Mouse (Mus musculus): ENCODE data around the gene Ptk7. TPM values are rescaled to one million over a fixed set of nuclear protein-coding genes. Genes with fewer than 3 reads are reported as not detected.
"Not testable (repeated sequence)": the region's sequence is repeated elsewhere in the genome, so short reads cannot be mapped to it uniquely, and the experiment has no call there.

Gene Ptk7
- total RNA-seq, 2 experiments from 2014 or later: 9.1 to 9.2 TPM

DNA sequence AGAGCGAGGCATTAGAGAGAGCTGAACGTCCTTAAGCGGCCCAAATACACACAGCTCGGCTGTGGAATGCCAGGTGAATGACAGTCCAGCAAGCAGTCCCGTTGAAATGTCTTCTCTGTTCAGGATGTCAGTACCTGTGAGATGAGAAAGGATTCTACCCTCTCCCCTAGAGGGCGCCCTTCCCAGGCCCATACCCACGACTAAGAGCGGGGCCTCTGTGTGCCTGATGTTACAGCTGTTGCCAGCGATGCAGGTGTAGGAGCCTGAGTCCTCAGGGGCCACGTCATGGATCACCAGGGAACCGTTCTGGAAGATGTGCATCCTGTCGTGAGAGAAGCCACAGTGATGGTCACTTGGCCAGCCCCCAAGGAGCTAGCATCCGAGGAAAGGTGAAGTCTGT lies 53.2 kb downstream of the Ptk7 start:
- peak in 1 of 2 experiments; percentile 34 for DNase-seq
- intact Hi-C loops (cut with DNase I): no loop called here

DNA sequence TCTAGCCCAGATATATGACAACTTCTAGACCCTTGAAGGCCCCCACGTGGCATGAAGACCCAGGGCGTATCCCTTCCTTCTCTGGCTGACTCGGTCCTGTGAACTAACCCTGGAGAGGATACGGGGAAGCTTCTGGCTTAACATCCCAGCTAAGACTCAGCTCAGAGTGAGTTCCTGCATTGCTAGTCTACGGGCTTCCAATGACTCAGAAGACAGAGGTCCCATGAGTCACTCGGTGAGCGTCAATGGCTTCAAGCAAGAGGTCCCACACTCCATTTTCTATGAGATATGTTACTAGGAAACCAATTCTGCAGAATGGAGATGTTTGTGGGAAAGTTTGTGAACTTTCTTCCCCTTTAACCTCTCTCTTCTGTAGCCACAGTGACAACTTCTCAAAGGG lies 54.8 kb downstream of the Ptk7 start:
- DNase-seq: no peak
- intact Hi-C loops (cut with DNase I): no loop called here

DNA sequence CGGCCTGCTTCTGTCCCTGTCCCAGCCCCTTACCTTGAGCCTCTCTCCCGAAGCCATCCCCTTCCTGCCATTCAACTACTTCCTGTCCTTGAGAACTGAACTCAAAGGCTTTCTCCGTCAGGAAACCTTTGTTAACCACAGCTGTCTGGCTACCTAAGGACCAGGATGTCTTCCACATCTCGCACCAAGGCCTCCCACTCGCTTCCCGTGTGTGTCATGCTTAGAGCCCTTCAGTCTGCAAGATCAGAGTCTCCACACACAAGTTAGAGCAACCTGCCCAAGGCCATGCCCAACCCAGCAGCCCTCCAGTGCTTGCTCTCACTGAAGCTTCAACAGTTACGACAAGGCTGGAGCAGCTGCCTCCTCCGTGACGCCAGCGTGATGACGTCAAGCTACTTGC lies 58.3 kb downstream of the Ptk7 start:
- intact Hi-C loops (cut with DNase I): no loop called here
- DNase-seq: peak in 1 of 2 experiments; percentile 11

DNA sequence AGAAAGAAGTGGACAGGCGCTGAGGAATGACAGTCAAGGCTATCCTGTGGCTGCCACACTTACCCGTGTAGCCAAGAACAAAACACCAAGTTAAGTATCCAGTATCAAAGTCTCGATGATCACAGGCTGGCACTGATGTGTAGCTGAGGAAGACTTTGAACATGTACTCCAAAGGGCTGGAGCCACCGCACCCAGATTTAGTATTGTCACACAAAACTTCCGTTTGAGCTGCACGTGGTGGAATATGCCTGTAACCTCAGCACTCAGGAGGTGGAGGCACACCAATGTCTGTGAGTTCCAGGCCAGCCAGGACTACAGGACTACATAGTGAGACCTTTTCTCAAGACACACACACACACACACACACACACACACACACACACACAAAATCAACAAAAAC lies 70.2 kb downstream of the Ptk7 start:
- no peak for DNase-seq
- intact Hi-C loops (cut with DNase I): no loop called here

DNA sequence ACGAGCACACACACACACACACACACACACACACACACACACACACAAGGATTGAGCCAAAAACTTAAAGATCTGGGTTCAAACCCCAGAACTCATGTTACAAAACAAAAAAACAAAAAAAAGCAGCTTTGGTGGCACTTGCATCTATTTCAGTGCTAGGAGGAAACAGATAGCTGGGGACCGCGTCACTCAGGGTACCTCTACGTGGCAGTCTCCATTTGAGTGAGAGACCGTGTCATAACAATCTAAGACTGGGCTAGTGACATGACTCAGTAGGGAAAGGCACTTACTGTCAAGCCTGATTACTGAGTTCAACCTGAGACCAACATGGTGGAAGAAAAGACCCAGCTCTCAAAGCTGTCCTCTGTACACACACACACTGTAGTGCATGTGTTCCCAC lies 71.2 kb downstream of the Ptk7 start:
- DNase-seq: no peak
- intact Hi-C loops (cut with DNase I): no loop called here

DNA sequence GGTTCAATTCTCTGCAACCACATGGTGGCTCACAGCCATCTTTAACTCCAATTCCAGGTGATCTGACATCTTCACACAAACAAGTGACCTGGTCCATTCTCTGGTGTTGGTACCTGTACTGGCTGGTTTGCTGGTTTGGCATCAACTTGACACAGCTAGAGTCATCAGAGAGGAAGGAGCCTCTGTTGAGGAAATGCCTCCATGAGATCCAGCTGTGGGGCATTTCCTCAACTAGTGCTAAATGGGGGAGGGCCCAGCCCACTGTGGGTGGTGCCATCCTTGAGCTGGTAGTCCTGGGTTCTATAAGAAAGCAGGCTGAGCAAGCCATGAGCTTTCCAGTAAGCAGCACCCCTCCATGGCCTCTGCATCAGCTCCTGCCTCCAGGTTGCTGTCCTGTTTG lies 72.0 kb downstream of the Ptk7 start:
- DNase-seq; intact Hi-C loops (cut with DNase I): not testable (repeated sequence)

DNA sequence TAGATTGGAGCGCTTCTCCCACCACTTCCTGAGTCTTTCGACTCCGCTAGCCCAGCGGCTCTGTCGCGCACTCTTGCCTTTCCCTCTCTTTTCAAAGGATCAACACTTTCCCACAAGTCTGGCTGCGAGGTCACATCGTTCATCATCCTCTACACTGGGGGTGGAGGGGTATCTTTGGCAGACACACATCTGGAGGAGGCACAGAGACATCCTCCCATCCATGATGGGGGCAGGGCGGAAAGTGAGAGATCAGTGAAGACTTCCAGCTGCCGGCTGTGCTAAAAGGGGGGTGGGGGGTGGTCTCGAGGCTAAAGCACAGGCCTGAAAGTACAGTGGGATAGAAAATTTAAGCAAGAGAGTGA lies 72.7 kb downstream of the Ptk7 start:
- intact Hi-C loops (cut with DNase I): no loop called here
- peak; percentile 16 to 47 for DNase-seq

DNA sequence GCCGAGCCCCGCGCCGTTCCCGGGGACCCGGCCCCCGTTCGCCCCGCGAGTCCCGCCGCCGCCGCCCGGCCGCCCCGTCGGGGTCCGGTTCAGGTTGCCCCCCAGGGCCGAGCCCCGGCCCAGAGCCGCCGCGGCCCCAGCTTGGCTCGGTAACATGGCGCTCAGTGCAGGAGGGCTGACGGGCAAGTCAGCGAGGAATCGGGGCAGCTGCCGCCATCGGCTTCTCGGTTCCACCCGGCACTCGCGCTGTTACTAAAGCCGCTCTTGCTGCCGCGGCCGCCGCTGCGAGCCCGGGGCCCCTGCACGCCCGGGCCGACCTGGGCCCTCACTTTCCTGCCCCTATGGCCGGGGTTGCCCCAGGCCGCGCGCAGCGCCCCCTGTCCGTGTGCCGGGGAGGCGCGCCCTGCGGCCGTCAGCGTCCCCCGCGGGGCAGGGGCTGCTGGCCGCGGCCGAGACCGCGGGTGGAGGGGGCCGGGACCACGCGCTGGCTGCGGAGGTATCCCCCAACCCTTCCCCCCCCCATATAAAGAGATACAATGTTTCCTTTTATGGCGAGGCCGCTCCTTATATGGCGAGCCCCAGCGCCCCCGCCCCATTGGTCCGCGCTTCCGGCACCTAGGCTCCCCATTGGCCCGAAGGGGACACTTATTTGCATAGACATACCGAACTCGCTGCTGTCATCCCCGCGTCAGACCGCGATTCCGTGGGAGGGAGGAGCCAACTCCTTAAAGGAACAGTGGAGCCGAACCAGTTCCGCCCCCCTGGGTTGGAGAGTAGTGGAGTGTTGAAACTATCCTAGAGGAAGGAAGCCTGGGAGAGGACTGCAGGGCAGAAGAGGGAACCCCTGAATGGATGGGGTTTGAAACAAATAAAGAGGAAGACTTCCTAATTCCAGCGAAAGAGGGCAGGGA lies 73.4 kb downstream of the Ptk7 start, which contains the start of gene Srf:
Gene Srf, minus strand, starts transcription at position 503 of the 911 bp plus-strand sequence.
- peak; percentile 93 to 95 for DNase-seq
- intact Hi-C loops (cut with DNase I): no loop called here

DNA sequence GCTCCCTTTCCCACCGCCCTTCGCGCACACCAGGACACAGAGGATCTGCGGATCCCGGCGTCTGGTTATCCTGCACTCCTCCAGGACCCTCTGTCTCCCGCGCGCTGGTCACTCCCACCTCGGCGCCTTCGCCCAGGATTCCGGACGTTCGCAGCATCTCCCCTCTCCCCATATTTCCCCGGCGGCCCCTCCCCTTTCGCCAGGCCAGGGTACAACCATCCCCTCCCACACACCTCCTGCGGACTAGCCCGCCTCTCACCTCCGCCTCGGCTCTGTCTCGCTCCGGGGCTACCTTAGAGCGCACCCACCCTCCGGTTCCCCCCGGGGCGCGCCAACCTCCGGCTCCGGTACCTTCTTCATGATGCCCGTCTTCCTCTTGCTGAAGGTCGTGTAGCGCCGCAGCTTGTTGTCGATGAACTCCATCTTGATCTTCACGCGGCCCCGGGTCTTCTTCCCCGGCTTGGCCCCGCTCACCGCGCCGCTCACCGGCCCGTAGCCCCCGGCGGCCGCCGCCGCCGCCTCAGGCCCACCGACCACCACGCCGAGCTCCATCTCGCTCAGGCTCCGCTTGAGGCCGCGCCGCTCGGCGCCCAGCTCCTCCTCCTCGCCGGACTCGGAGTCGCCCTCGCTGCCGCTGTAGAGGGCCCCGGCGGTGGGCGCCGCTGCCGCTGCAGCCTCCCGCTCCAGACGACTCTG lies 74.2 kb downstream of the Ptk7 start:
- DNase-seq: peak; percentile 36 to 44
- intact Hi-C loops (cut with DNase I): no loop called here

DNA sequence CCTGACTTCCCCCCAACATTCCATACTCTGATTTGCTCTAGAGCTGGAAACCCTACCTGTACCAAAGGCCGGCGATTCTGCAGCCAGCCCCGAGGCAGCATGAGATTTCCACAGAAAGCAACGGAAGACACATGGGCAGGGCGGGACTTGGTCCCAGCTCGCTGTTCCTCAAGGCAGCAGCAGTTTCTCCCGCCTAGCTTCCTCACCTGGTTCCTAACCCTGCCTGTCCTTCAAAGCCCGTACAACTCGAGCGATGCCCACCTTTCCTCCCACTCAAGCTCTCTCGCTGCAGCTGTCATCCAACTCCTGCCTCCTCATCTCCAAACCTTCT lies 74.7 kb downstream of the Ptk7 start:
- intact Hi-C loops (cut with DNase I): no loop called here
- peak in 1 of 2 experiments; percentile 40 for DNase-seq

DNA sequence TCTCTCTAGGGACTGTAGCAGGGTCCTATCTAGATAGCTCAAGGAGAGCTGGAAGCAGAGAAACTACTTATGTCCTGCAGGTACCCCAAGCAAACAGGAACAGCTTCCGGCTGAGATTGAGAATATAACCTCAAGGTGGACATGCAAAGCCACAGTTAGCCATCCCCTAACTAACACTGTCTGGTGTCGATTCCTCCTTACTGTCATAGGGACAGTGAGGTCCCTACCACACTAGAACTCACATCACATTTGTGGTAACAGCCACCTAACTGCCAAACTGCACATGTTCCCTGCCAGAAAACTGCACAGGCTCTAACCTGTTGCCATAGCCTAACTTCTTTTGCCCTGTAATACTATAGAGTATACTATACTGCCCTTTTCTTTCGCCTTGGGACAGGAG lies 75.4 kb downstream of the Ptk7 start:
- no peak for DNase-seq
- intact Hi-C loops (cut with DNase I): no loop called here

DNA sequence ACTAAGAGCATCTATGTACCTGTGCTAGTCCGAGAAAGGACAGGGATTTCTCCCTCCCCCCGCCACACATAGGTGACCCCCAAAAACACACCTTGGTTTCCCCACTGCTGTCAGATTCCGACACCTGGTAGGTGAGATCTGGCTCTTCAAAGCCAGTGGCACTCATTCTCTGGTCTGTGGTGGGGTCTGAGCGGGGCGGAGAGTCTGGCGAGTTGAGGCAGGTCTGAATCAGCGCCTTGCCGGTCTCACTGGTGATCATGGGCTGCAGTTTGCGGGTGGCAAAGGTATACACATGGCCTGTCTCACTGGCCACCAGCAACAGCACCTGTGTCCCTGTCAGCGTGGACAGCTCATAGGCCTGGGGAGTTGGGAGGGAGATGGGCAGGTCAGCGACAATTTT lies 75.8 kb downstream of the Ptk7 start:
- intact Hi-C loops (cut with DNase I): no loop called here
- DNase-seq: peak in 1 of 2 experiments; percentile 13

DNA sequence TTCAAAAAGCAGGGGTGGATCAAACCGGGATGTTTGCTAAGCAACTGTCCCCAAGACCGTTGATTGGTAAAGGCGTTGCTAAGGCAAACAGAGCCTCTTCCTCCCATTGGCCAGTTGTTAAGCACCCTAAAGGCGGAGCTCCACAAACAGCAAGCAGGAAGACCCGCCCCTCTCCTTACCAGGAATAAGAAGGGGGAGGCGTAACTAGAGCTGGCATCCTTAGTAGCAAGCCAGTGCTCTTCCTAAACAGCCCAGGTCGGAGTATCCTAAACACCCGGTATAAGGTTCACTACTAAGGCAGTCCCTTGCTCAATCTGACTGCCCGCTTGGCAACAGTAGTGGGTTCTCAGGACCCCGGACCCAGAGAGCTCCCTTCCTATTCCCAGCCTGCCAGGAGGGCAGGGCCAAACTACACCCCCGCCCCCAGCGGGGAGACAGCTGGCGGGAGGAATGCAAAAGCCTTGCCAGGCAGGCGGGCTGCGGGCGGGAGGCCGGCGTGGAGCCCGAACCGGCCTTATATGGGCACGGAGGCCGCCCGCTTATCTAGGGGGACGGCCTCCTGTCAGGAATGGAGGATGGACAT lies 76.4 kb downstream of the Ptk7 start:
- peak; percentile 92 to 95 for DNase-seq
- intact Hi-C loops (cut with DNase I): no loop called here

DNA sequence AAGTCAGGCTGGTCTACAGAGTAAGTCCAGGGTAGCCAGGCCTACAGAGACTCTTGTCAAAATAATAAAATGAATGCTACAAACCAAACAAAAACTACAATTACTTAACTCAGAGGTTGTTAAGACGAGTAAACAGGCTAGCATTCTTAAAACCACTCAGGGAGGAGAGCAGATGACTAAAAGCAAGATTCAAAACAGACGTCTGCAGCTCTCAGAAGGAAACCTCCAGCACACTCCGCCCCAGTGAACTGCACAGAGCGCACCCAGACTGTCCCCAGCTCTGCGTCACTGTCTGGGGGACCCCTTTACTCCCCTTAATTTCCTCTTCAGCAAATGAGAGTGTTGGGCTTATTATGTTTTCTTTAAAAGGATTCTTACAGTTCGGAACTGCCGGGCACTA lies 77.2 kb downstream of the Ptk7 start:
- no peak for DNase-seq
- intact Hi-C loops (cut with DNase I): no loop called here

DNA sequence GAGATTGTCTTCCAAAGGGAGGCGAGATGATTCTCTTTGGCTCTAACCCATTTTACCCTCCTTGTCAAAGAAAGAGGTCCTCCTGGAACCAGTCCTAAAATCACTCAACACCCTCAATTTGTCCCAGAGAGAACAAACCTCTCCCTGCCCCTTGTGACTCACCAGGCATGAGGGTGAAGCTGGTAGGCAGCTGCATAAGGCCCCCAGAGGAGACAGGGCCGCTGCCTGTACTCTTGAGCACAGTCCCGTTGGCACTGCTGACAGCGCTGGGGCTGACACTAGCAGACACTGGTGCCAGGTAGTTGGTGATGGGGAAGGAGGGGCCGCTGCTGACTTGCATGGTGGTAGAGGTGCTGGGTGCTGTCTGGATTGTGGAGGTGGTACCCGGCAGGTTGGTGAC lies 77.9 kb downstream of the Ptk7 start:
- peak in 1 of 2 experiments; percentile 31 for DNase-seq

DNA sequence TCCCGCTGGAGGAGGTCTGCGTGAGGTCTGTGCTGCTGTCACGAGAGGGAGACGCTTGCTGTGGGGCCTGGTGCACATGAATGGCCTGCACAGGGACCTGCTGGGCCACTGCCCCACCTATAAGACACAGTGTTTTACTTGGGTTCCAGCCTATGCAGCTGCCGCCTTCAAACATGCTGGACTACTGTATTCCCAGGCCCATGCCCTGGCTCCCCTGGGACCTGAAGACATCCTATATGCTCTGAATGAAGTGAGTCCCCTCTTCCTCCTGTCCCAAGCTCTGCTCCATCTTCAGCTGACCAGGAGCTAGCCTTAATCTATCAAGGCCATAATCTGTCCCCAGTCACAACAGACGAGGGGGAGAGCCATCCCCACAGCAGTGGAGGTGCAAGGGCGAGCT lies 78.4 kb downstream of the Ptk7 start:
- DNase-seq: no peak
- intact Hi-C loops (cut with DNase I): no loop called here

More for the DNA sequence above, 77.9 kb downstream of the Ptk7 start:
- intact Hi-C loops (cut with DNase I): no loop called here

DNA sequence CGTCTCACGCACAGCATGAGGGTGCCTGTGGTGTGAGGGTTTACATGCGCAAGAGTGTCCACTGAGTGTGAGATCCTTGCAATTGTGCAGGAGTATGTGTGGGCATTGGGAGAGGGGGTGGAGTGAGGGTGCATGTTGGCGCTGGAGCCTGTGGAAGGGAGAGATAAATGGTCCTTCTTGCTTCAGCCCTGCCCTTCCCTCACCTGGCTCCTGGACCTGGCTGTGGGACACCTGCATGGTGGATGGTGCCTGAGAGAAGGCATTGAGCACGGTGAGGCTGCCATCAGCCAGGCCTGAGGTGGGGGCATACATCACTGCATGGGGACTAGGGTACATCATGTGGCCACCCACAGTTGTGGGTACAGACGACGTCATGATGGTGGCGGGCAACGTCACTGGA lies 79.7 kb downstream of the Ptk7 start:
- intact Hi-C loops (cut with DNase I): no loop called here
- DNase-seq: no peak

DNA sequence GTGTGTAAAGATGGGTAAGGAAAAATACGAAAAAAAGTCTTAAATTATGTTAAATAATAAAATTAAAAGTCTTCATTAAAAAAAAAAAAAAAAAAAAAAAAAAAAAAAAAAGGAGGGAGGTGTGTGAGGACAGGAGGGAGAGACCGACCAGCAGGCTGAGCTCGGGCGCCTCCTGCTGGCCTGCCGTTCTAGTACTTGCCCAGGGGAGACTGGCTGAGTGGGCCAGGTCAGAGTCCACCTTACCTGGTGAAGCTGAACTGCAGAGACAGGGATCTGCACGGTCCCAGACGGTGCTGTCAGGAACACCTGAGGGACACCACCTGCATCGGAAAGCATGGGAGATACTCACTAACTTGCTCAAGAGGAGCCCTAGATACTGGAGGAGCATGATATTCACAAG lies 80.1 kb downstream of the Ptk7 start:
- DNase-seq: peak; percentile 49 to 61
- intact Hi-C loops (cut with DNase I): no loop called here

DNA sequence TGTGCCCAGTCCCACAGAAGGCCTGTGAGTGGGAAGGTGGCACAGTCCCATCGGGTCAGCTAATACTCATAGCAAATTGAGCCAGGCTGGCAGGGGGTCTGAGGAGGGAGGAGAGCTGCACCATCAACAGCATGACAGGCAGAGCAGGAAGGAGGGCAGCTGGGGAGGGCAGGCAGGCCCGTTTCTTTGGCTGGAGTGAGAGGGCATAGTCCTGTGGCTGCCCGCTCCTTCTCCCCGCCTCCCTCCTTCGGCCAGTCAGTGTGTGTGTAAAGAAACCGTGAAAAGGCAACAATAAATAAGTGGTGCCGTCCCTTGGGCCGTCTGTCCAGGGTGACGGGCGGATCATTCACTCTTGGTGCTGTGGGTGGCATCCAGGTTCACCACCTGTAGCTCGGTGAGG lies 80.6 kb downstream of the Ptk7 start:
- DNase-seq: no peak
- intact Hi-C loops (cut with DNase I): no loop called here

DNA sequence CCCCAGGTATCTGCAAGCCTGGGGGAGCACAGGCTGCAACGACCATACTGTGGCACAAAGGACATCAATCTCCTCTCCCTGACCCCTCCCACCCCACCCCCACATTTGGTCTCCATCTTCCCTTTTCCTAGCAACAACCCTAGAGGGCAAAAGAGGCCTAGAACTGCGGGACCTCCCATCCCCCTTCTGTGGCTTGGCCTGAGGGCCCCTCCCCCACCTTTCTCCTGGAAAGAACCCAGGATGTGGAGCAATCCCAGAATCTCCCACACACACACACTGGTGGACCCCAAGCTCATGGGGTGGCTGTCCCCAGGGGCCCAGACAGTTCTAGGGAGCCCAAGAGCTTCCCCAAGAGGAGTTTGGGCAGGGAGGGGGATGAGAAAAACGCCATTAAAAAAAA lies 81.4 kb downstream of the Ptk7 start:
- intact Hi-C loops (cut with DNase I): no loop called here
- no peak for DNase-seq

DNA sequence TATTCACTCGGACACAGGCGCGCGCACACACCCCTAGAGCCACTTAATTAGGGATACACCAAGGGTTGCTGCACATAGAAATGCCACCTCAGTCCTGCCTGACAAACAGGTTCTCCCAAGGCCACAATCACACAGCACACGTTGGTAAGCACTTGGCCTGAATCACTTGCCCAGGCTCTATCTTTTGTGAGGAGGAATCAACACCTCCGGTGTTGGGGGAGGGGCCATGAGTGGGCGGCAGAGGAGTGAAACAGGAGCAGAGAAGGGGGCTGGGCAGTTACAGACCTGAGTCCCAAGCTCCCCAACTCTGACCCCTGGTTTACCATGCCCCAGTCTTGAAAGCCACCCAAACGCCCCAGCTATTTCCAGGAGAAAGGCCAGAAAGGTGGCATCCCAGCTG lies 82.3 kb downstream of the Ptk7 start:
- intact Hi-C loops (cut with DNase I): no loop called here
- DNase-seq: no peak

DNA sequence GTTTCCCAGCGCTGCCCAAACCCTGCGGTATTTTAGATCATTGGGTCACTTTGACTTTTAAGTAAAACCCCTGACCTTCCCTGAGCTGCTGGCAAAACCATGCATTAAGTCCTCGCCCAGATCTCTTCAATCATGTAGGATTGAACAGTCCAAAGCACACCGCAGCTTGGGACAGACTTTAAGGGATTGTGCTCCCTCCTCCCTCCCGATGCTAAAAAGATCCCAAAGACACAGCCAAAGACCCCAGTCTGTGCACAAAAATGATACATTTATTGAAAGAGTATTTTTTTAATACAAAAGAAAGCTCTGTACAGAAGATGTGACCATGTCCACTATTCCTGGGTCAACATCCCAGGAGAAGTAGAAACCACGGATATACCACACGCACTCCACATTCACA lies 82.7 kb downstream of the Ptk7 start:
- DNase-seq: no peak
- intact Hi-C loops (cut with DNase I): no loop called here
